Mouse (Mus musculus): Measurements from ENCODE around the gene Cdc42se1.

- TF ChIP-seq POLR2A (IDR thresholded peaks at IDR 0.05; ENCODE audit: extremely low read depth, insufficient read depth, low read length) (no peak), CTCF (IDR thresholded peaks at IDR 0.05; ENCODE audit: extremely low read depth, insufficient read depth, low read length) (no peak)
Observed at GRCm38 (mm10) chr3:95284501-95285281, 56.2 kb downstream of the Cdc42se1 start.
